Mouse (Mus musculus): ENCODE results near the gene Miip.

Gene Miip

GRCm38 (mm10) chr4:147868450-147869031 is at the start of gene Miip, which contains the start of gene Fv1:
TSS of gene Miip (minus strand) at chr4:147868816.
TSS of gene Fv1 (plus strand) at chr4:147868979.
- DNase-seq (ENCODE audit: low read depth, low spot score): peak; percentile 90

- DNase-seq (ENCODE audit: low read depth, low spot score): no peak
These were observed 40.9 kb upstream of the Miip start for GRCm38 (mm10) chr4:147909486-147909885.

- DNase-seq (ENCODE audit: low read depth, low spot score): no peak
These were observed 37.6 kb upstream of the Miip start for GRCm38 (mm10) chr4:147906230-147906629.

- no peak for DNase-seq (ENCODE audit: low read depth, low spot score)
These were observed 36.6 kb upstream of the Miip start for GRCm38 (mm10) chr4:147905090-147905659.

- peak; percentile 94 for DNase-seq (ENCODE audit: low read depth, low spot score)
These were observed 35.9 kb upstream of the Miip start, which contains the start of gene Mfn2 for GRCm38 (mm10) chr4:147904313-147905089. TSS of gene Mfn2 (minus strand) at chr4:147904704.

- DNase-seq (ENCODE audit: low read depth, low spot score): no peak
These were observed 35.0 kb upstream of the Miip start for GRCm38 (mm10) chr4:147903601-147904000.

- DNase-seq (ENCODE audit: low read depth, low spot score): no peak
These were observed 34.4 kb upstream of the Miip start for GRCm38 (mm10) chr4:147902906-147903500.

- DNase-seq (ENCODE audit: low read depth, low spot score): no peak
These were observed 31.8 kb upstream of the Miip start for GRCm38 (mm10) chr4:147900452-147900851.

- no peak for DNase-seq (ENCODE audit: low read depth, low spot score)
These were observed 28.7 kb upstream of the Miip start for GRCm38 (mm10) chr4:147897348-147897747.

- DNase-seq (ENCODE audit: low read depth, low spot score): no peak
These were observed 27.8 kb upstream of the Miip start for GRCm38 (mm10) chr4:147896411-147896810.

- no peak for DNase-seq (ENCODE audit: low read depth, low spot score)
These were observed 27.3 kb upstream of the Miip start for GRCm38 (mm10) chr4:147895815-147896330.

GRCm38 (mm10) chr4:147890341-147890740 is 21.7 kb upstream of the Miip start:
- no peak for DNase-seq (ENCODE audit: low read depth, low spot score)

GRCm38 (mm10) chr4:147888237-147888636 is 19.6 kb upstream of the Miip start:
- no peak for DNase-seq (ENCODE audit: low read depth, low spot score)

- DNase-seq (ENCODE audit: low read depth, low spot score): no peak
These were observed 18.7 kb upstream of the Miip start for GRCm38 (mm10) chr4:147887277-147887676.

- DNase-seq (ENCODE audit: low read depth, low spot score): no peak
These were observed 17.5 kb upstream of the Miip start for GRCm38 (mm10) chr4:147886158-147886557.

GRCm38 (mm10) chr4:147884138-147884537 is 15.5 kb upstream of the Miip start:
- DNase-seq (ENCODE audit: low read depth, low spot score): no peak

- no peak for DNase-seq (ENCODE audit: low read depth, low spot score)
These were observed 14.4 kb upstream of the Miip start for GRCm38 (mm10) chr4:147883041-147883440.

GRCm38 (mm10) chr4:147881792-147882191 is 13.2 kb upstream of the Miip start:
- DNase-seq (ENCODE audit: low read depth, low spot score): no peak

GRCm38 (mm10) chr4:147879865-147880264 is 11.2 kb upstream of the Miip start:
- DNase-seq (ENCODE audit: low read depth, low spot score): peak; percentile 60

- no peak for DNase-seq (ENCODE audit: low read depth, low spot score)
These were observed 10.8 kb upstream of the Miip start for GRCm38 (mm10) chr4:147879456-147879855.

GRCm38 (mm10) chr4:147878537-147878936 is 9.9 kb upstream of the Miip start:
- no peak for DNase-seq (ENCODE audit: low read depth, low spot score)

Data from R1 (cell line).